Mouse (Mus musculus): ENCODE results near the gene Kdm1a. TPM values are rescaled to one million over a fixed set of nuclear protein-coding genes. Genes with fewer than 3 reads are reported as not detected.

Gene Kdm1a
- polyA plus RNA-seq, 1 experiment: 8.2 TPM

DNA sequence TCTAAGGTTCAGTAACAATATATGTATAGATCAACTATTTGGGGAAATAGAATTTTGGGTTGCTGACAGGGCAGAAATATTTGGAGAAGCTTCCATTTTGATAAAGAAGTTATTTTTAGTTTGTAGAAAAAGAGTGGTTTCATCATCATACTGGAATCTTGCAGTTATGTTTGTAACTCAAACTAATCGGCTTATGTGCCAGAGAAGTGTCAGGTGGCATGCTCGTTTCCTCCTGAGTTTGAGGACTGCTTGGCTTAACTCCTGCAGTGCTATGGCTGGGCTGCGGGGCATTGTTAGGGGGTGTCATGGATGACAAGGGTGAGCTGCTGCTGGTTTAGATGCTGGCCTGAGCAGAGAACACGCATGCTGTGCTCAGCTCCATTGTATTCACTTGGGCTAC, 90.8 kb downstream of the Kdm1a start:
- no peak overlapping the region for H3K4me3 ChIP-seq (replicated peaks)
- H3K27me3 ChIP-seq (replicated peaks): peaks cover 10% of the 10 kb centered on the region
- TF ChIP-seq FLI1 (IDR thresholded peaks at IDR 0.05; ENCODE audit: low read length) (no peak), GATA1 (IDR thresholded peaks at IDR 0.05; ENCODE audit: borderline replicate concordance, low read length) (no peak)

GRCm38 (mm10) chr4:136509857-136510256, 92.7 kb downstream of the Kdm1a start:
- H3K4me3 ChIP-seq (replicated peaks): no peak overlapping the region
- TF ChIP-seq GATA1 (IDR thresholded peaks at IDR 0.05; ENCODE audit: borderline replicate concordance, low read length): no peak
- TF ChIP-seq FLI1 (IDR thresholded peaks at IDR 0.05; ENCODE audit: low read length): no peak
- H3K4me1 ChIP-seq: peaks cover 15% of the 10 kb centered on the region

More for the DNA sequence above, 90.8 kb downstream of the Kdm1a start:
- Histone ChIP-seq H3K4me1 (peaks cover 5% of the 10 kb centered on the region), H3K36me3 (replicated peaks; ENCODE audit: low read length) (no peaks in the 10 kb centered on the region), H3K9me3 (no peaks in the 10 kb centered on the region)

GRCm38 (mm10) chr4:136505426-136506215, 96.9 kb downstream of the Kdm1a start:
- H3K4me1 ChIP-seq: peaks cover 11% of the 10 kb centered on the region
- H3K36me3 ChIP-seq (replicated peaks; ENCODE audit: low read length): no peaks in the 10 kb centered on the region
- no peaks in the 10 kb centered on the region for H3K9me3 ChIP-seq
- peak overlapping the region; percentile 14 for H3K4me3 ChIP-seq (replicated peaks)
- H3K27me3 ChIP-seq (replicated peaks): peaks cover 6% of the 10 kb centered on the region
- TF ChIP-seq FLI1 (IDR thresholded peaks at IDR 0.05; ENCODE audit: low read length) (no peak), GATA1 (IDR thresholded peaks at IDR 0.05; ENCODE audit: borderline replicate concordance, low read length) (peak; percentile 11; the same call in 1 of the 3 replicates)

More at GRCm38 (mm10) chr4:136509857-136510256, 92.7 kb downstream of the Kdm1a start:
- Histone ChIP-seq H3K9me3 (no peaks in the 10 kb centered on the region), H3K27me3 (replicated peaks) (peaks cover 10% of the 10 kb centered on the region), H3K36me3 (replicated peaks; ENCODE audit: low read length) (no peaks in the 10 kb centered on the region)

Other genes starting within 250 kb of the Kdm1a start
- not detected in 2 replicates for gene Htr1d, start 179.2 kb downstream of the Kdm1a start, polyA plus RNA-seq (2012; ENCODE audit: insufficient read depth, low replicate concordance)
- gene 6030445D17Rik, start 140.5 kb downstream of the Kdm1a start, polyA plus RNA-seq (2012; ENCODE audit: insufficient read depth, low replicate concordance): not detected in 2 replicates
- gene Luzp1, start 133.0 kb downstream of the Kdm1a start, polyA plus RNA-seq (2012; ENCODE audit: insufficient read depth, low replicate concordance): 0.11 and 0.22 TPM in 2 replicates
- gene Tex46, start 7.7 kb upstream of the Kdm1a start, polyA plus RNA-seq (2012; ENCODE audit: insufficient read depth, low replicate concordance): not detected in 2 replicates
- gene Lactbl1, start 19.9 kb upstream of the Kdm1a start, polyA plus RNA-seq (2012; ENCODE audit: insufficient read depth, low replicate concordance): 0.04 TPM in 1 of 2 replicates, not detected in the other
- 0.20 TPM in 1 of 2 replicates, not detected in the other for gene Ephb2, start 233.3 kb upstream of the Kdm1a start, polyA plus RNA-seq (2012; ENCODE audit: insufficient read depth, low replicate concordance)